Mouse (Mus musculus): Measurements from ENCODE around the gene Ndst2. TPM values are rescaled to one million over a fixed set of nuclear protein-coding genes. Genes with fewer than 3 reads are reported as not detected.

Gene Ndst2
- total RNA-seq, 2 experiments from 2014 or later, result 19.4 to 81.5 TPM

DNA sequence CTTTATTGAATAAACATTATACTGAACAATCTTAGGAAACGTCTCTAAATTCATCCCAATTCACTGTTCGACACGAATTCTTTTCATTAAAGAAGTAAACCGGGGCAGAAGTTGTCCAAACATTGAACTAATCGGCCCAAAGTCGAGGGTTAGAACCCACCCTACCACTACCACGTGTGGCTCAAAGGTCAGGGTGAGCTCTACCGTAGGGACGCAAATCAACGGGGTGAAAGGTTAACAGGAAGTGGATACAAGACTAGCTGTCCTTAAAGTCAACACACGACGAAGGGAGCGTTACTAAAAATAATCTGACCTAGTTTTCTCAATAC, 60.7 kb downstream of the Ndst2 start:
- ATAC-seq (replicated peaks; ENCODE audit: low FRiP score, low TSS enrichment, poor library complexity, severe bottlenecking), result peak; percentile 50; the same call in 1 of the 2 replicates

Other genes with a start within 250 kb of the Ndst2 start
- gene Mss51, start 237.7 kb downstream of the Ndst2 start, total RNA-seq (2014; fragmentation: Nextera tagmentation), result 1.4 and 5.4 TPM in 2 replicates
- gene Mss51, start 237.7 kb downstream of the Ndst2 start, total RNA-seq (2017), result 0.80 TPM in 1 of 2 replicates, not detected in the other
- gene Ppp3cb, start 188.0 kb downstream of the Ndst2 start, total RNA-seq (2014; fragmentation: Nextera tagmentation), result 114 and 135 TPM in 2 replicates
- gene Ppp3cb, start 188.0 kb downstream of the Ndst2 start, total RNA-seq (2017), result 60.1 and 69.9 TPM in 2 replicates
- gene Usp54, start 93.5 kb downstream of the Ndst2 start, total RNA-seq (2014; fragmentation: Nextera tagmentation), result 7.5 and 14.1 TPM in 2 replicates
- 5.6 and 6.8 TPM in 2 replicates for gene Usp54, start 93.5 kb downstream of the Ndst2 start, total RNA-seq (2017)
- gene Myoz1, start 78.0 kb downstream of the Ndst2 start, total RNA-seq (2014; fragmentation: Nextera tagmentation), result not detected in 2 replicates
- not detected in 2 replicates for gene Myoz1, start 78.0 kb downstream of the Ndst2 start, total RNA-seq (2017)
- gene Synpo2l, start 66.2 kb downstream of the Ndst2 start, total RNA-seq (2014; fragmentation: Nextera tagmentation), result not detected in 2 replicates
- gene Synpo2l, start 66.2 kb downstream of the Ndst2 start, total RNA-seq (2017), result 0.05 and 0.46 TPM in 2 replicates
- gene Sec24c, start 60.3 kb downstream of the Ndst2 start, total RNA-seq (2014; fragmentation: Nextera tagmentation), result 99.9 and 104 TPM in 2 replicates
- gene Sec24c, start 60.3 kb downstream of the Ndst2 start, total RNA-seq (2017), result 50.4 and 55.1 TPM in 2 replicates
- 6.7 and 8.6 TPM in 2 replicates for gene Fut11, start 39.6 kb downstream of the Ndst2 start, total RNA-seq (2014; fragmentation: Nextera tagmentation)
- gene Fut11, start 39.6 kb downstream of the Ndst2 start, total RNA-seq (2017), result 2.7 and 3.7 TPM in 2 replicates
- 202 and 239 TPM in 2 replicates for gene Chchd1, start 31.6 kb downstream of the Ndst2 start, total RNA-seq (2014; fragmentation: Nextera tagmentation)
- gene Chchd1, start 31.6 kb downstream of the Ndst2 start, total RNA-seq (2017), result 102 and 122 TPM in 2 replicates
- 34.3 and 35.6 TPM in 2 replicates for gene Zswim8, start 27.0 kb downstream of the Ndst2 start, total RNA-seq (2014; fragmentation: Nextera tagmentation)
- gene Zswim8, start 27.0 kb downstream of the Ndst2 start, total RNA-seq (2017), result 16.5 and 22.0 TPM in 2 replicates
- gene Camk2g, start 59.5 kb upstream of the Ndst2 start, total RNA-seq (2014; fragmentation: Nextera tagmentation), result 7.1 and 30.8 TPM in 2 replicates
- 33.0 and 34.8 TPM in 2 replicates for gene Camk2g, start 59.5 kb upstream of the Ndst2 start, total RNA-seq (2017)
- gene Plau, start 102.1 kb upstream of the Ndst2 start, total RNA-seq (2014; fragmentation: Nextera tagmentation), result not detected in 2 replicates
- 0.38 TPM in 1 of 2 replicates, not detected in the other for gene Plau, start 102.1 kb upstream of the Ndst2 start, total RNA-seq (2017)
- gene Vcl, start 194.8 kb upstream of the Ndst2 start, total RNA-seq (2014; fragmentation: Nextera tagmentation), result 56.7 and 62.3 TPM in 2 replicates
- gene Vcl, start 194.8 kb upstream of the Ndst2 start, total RNA-seq (2017), result 55.2 and 63.7 TPM in 2 replicates

Measured in megakaryocyte-erythroid progenitor cell, adult 5-6 weeks (primary cell).